Mouse (Mus musculus): ENCODE measurements around the gene Defb38.

Gene Defb38

DNA sequence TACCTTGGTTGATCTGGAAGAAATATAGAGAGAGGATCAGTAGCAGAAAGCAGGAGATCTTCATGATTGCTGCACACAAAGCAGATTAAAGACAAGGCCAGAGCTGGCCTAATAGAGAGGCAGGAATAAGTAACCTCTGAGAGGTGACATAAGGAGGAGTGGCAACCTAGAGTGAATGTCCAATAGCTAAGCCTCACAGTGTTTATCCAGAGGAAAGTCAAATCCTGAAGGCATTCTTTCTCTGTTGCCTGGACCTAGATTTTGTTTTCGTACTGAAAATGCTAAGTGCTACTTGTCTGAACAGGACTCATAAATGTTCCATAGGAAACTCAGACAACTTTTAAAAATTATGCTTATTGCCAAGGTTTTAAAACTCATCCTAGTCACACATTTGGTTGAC is at the start of gene Defb38:
Gene Defb38, minus strand, starts transcription at position 101 of the 400 bp plus-strand sequence.
- no peak for DNase-seq (ENCODE audit: inconsistent age in 2 of 2, low spot score in 1 of 2)

GRCm38 (mm10) chr8:19066013-19066412 is 39.6 kb upstream of the Defb38 start:
- DNase-seq (ENCODE audit: inconsistent age in 2 of 2, low spot score in 1 of 2) = peak in 1 of 2 experiments; percentile 6

DNA sequence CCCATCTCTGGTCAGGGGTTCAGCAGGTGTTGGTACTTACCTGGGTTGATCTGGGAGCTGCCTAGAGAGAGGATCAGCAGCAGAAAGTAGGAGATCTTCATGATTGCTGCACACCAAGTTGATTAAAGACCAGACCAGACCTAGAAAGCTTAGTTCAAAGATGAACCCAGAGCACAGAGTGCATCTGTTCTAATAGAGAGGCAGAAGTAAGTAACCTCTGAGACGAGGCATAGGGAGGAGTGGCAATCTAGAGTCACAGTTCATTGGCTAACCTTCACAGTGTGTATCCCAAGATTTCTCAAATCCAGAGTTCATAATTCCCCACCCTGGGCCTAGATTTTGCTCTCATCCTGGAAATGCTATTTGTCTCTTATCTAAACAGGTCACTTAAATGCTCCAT is 38.3 kb upstream of the Defb38 start, which contains the start of gene Defb39:
Gene Defb39, minus strand, starts transcription at position 101 of the 400 bp plus-strand sequence.
- DNase-seq (ENCODE audit: inconsistent age in 2 of 2, low spot score in 1 of 2) = peak in 1 of 2 experiments; percentile 15

DNA sequence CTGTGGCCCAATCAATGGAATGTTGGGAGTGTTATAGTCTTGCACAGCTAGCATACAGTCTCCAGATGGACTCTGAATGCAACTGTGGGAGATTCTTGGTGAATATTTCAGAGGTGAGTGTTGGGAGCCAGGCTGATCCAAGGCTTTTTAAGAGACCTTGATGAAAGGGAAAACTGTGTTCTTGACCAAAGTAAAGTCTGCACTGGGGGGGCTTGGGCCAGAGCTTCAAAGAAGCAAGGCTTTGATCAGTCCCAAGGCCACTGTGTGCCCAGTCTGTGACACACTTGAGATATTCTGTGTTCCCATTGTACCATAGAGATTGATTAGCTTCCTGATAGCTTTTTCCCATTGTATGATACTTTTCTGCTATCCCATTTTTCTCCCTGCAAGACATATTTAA is 36.5 kb upstream of the Defb38 start:
- DNase-seq (ENCODE audit: inconsistent age in 2 of 2, low spot score in 1 of 2) = peak; percentile 73 to 88

- DNase-seq (ENCODE audit: inconsistent age in 2 of 2, low spot score in 1 of 2) = no peak
Measured at GRCm38 (mm10) chr8:19045242-19045641, 18.9 kb upstream of the Defb38 start.

Measured in adrenal gland, adult (tissue).